Mouse (Mus musculus): Measurements from ENCODE around the gene Ptms.
"Not testable (repeated sequence)": the region's sequence is repeated elsewhere in the genome, so short reads cannot be mapped to it uniquely, and the experiment has no call there.

The Ptms gene

DNA sequence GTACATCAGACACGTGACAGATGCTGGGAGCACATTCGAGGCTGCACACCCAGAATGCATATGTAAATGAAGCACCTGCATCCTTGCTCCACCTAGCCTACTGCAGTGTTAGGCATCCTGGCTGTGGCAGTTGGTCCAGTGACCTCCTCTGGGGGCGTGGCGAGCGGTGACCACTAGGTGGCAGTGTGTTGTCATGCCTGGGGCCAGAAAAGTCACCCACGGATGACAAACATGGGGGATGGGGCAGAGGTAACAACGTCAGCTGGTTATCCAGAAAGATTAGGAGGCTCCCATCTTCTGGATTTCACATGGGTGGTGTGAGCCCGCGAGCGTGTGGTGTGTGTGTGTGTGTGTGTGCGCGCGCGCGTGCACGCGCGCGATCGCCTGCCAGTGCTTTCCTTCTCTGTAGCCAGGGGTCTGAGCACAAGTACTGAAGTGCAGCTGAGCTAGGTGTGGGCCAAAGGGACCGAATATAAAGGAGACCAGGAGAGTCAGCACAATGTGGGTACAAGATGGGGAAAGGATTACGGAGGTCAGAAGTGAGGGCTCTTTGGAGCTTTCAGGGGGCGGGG, 16.2 kb downstream of the Ptms start:
- DNase-seq, result peak; percentile 99

DNA sequence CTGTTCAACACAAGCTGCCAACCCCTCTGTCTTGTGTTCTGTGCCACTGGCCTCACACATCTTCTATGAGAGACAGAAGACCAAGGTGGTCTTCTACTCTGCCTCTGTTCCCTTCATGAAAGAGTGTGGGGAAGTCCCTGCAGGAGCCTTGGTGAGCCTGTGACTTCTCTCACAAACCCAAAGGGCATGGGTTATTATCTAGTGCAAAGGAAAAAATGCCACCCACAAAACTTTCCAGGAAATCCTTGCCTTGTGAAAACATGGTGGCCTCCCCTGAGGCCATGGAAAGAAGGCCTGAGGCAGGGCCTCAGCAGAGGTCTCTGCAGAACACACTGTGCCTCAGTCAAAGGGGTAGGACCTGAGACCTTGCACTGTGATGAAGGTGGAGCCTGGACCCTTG, 18.1 kb downstream of the Ptms start:
- DNase-seq, result no peak

DNA sequence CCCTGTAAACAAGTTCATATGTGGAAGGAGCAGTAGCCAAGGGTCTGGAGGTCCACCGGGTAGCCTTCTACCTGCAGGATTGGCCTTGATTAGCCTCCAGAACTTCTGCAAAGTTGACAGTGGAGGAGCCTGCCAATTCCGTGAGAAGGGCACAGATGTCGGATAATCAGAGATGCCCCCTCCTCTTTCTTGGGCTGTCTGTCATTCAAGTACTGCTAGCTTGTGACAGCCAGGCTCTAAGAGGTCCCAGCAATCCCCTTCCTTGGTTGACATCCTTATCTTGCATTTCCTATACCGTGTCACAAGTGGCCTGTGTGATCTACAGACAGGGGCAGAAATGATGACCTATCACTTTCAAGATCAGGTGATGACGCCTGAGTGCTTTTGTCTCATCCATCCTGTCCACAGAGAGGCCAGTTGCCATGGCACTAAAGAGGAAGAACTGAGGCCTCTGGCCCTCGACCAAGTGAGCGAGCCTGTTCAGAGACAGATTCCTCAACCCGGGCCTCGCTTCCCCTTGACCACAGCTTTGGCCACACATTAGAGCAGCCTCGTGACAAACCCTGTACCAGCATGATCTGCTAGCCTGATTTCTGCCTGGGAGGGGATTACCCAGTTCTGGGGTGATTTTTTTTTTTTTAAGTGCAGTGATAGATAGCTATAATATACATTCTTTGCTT, 19.0 kb downstream of the Ptms start:
- DNase-seq, result peak; percentile 70

DNA sequence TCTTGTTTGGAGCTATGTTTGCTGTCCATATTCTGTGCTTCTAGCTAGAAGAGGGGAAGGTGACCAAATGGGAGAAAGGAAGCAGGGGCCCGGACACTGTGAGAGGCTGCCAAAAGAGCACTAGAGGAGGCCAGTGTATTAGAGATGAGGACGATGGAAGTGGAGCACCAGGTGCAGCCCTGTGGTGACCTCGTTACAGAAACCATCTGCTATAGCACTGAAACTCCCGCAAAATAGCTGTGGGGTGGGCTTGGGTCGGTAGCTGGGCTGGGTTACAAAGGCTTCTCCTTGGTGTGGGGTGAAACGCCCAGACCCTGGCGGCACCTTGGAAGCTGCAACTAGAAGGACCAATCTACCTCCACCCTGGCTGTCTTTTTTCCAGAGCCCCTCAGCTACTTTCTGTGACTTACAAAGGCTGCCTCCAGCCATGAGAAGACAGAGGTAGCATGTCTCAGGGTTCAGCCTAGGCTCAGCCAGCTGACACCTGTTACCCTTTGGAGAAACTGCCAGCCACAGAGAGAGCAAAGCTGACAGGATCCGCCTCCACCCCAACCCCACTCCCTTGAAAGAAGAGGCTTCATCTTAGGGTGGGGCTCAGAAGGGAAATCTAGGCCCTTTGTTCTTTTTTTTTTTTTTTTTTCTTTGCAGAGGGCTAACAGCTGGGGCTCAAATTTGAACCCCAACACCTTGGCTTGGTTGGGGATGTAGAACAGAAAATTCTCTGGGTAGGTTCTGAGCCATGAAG, 19.7 kb downstream of the Ptms start:
- no peak for DNase-seq

- DNase-seq, result no peak
Measured at GRCm38 (mm10) chr6:124898359-124898758, 21.5 kb downstream of the Ptms start.

- DNase-seq, result not testable (repeated sequence)
Measured at GRCm38 (mm10) chr6:124894113-124894512, 25.8 kb downstream of the Ptms start.

- DNase-seq, result no peak
Measured at GRCm38 (mm10) chr6:124890997-124891396, 28.9 kb downstream of the Ptms start.

- no peak for DNase-seq
Measured at GRCm38 (mm10) chr6:124888555-124889125, 31.3 kb downstream of the Ptms start.

- DNase-seq, result no peak
Measured at GRCm38 (mm10) chr6:124887986-124888385, 31.9 kb downstream of the Ptms start, which contains the start of gene Cd4. Gene Cd4, minus strand, starts transcription at chr6:124888221.

GRCm38 (mm10) chr6:124885956-124886381, 33.9 kb downstream of the Ptms start:
- no peak for DNase-seq

DNA sequence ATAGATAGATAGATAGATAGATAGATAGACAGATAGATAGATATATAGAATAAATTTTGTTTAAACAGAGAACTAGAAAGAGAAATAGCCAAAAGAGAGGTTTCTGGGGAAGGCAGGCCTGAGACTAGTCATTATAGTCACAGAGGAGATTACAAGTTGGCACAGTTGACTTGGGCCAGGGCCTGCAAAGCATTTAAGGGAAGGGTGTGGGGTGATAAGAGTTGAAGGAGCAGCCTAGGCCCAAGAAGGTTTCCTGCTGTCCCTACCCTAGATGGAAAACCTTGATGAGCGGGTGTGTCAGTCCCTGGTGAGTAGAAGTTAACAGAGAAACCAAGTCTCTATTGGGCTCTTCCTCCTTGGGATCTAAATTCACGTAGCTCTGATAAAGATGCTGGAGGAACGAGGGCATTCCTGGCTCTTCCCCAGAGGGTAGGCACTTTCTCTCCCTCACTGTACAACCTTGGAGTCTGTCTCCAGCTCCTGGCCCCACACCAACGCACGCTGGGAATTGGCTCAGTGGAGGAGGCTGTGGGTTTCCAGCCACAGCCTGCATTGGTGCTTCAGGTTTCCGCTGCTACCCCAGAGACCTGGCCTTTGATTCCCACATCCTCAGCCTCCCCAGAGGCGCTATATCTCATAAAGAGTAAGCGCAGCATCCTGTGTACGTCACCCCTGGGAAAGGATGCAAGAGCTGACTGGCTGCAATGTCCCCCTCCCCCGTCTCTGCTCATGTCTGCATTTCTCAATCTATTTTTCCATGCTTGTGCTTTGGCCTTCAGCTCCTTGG, 35.0 kb downstream of the Ptms start:
- no peak for DNase-seq

GRCm38 (mm10) chr6:124883351-124883750, 36.6 kb downstream of the Ptms start:
- no peak for DNase-seq

- DNase-seq, result no peak
Measured at GRCm38 (mm10) chr6:124881821-124882220, 38.1 kb downstream of the Ptms start.

DNA sequence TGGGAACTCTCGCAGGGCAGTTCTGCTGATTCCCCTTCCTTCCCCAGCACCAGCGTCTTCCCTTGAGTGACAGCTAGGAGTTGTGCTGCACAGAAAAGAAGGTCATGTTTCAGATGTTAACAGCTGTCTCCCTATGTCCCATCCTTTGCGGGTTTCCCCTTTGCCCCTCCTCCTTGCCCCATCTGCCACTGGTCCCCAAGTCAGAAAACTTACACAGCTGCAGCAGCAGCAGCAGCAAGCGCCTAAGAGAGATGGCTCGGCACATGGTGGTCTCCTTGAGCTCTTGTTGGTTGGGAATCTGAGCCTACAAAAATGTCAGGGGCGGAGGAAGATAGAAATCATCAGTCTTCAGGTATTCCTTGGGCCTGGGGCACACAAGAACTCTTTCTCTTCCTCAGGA, 40.5 kb downstream of the Ptms start:
- DNase-seq, result no peak

DNA sequence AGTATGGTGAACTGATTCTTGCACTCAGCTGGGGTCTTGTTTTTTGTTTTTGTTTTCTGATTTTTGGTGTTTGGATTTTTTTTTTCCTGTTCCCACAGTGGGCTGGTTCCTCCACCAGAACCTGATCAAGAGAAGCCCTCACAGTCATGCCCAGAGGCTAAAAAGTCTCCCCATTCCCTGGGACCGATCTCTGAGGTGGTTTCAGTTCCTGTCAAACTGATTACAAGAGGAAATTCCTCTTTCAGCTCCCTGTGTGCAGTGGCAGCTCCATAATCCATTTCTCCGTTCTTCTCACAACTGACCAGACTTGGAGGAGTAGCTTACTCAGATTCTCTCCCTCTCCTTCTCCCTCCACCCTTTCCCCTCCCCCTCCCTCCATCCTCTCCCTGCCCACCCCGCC, 45.6 kb downstream of the Ptms start:
- no peak for DNase-seq

DNA sequence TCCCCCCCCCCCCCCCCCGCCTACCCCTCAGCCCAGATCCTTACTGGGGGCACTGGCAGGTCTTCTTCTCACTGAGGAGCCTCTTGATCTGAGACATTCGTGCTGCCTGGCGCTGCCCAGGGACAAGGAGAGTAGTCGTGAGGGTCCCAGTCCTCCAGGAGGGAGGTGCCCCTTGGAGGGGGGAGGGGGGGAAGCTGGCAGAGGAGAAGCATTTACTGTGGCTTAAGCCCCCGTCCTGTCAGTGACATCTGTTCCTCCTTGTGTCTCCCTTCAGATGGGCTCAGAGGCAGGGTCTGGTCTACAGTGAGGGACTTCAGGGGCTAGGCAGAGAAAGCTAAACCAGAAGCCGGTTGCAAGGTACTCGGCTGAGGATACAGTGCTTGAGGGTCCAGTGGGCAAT, 53.3 kb downstream of the Ptms start:
- DNase-seq, result no peak

DNA sequence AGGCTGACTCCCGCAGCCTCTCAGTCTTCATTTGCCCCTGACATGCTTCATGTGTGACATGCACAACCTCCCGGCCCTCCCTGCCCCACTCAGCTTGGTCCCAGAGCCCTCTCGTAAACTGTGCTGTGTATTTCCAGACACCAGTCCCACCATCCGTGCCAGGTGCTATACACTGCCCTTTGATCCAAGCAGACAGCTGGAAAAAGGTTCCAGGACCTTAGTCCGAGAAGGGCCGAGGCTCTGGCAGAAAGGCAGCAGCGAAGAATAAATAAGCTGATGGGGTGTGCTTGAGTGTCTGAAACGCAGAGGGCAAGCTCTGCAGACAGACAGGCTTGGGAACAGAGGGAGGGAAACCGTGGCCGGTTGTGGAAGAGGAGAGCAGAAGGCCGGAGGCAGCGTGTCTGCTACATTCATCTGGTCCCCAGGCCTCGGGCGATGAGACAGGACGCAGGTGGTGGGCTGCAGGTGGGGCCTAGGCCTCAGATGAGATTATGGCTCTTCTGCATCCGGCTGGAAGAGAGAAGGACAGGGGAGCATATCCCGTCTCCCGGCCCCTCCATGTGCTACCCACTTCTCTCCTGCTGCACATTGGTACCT, 54.0 kb downstream of the Ptms start:
- DNase-seq, result no peak
